Mouse (Mus musculus): ENCODE measurements around the gene Smim22.

GRCm38 (mm10) chr16:4969055-4969843, 37.8 kb upstream of the Smim22 start:
- no peak for TF ChIP-seq CTCF (IDR thresholded peaks at IDR 0.05; ENCODE audit: extremely low read depth, insufficient read length, insufficient replicate concordance, low read depth, low read length)
- no peak for TF ChIP-seq POLR2A (IDR thresholded peaks at IDR 0.05; ENCODE audit: low read depth, low read length)
